Mouse (Mus musculus) neutrophil, adult 83 days (primary cell): Measurements from ENCODE around the gene Gpatch2l. TPM values are rescaled to one million over a fixed set of nuclear protein-coding genes. Genes with fewer than 3 reads are reported as not detected.

Experiments
- total RNA-seq, 2 experiments: library from RNA; stranded (reverse); gene quantifications; one replicate each; pipeline ENCODE4 v1.2.4; 2023

The Gpatch2l gene
- 10 to 100 TPM; 50.2 to 57.3 TPM for total RNA-seq

DNA sequence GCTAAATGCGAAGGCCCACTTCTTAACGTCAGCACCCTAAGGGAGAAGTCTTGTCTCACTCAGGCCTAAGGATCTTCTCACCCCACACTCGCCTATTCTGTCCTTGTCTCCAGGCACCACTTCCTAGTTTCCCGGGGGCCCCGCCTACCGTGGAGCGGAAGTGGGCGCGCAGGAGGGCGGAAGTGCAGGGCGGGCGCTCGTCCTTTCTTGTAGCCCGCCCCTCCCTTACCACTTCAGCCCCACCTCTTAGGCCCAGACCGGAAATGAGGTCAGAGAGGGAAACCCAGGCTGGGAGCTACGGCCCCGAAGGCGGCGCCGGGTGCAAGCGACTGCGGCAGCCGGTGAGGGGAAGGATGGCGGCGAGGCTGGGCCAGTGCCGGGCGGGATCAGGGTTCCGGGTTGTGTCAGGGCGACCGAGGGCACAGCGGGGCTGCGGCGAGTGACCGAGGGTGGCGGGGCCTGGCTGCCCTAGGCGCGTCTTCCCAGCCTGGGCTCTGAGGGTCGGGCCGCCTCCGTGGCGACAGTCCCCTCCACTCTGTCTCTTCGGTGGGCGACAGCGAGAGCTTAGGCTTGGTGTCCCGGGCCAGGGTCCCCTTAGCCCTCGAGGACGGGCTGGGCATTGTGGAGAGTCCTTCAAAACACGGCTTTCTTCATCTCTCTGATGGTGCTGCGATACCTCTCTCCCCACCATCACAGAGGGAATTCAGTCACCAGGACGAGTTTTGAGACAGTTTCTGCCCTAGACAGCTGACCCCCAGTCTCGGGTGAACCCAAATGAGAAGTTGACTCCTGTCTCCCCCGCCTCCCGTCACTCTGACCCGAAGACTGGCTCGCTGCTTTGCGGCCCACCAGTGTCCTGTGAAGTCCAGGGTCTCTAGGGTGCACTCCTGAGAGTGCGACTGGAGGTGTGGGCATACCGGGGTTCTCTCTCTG is at the start of gene Gpatch2l:
Gene Gpatch2l (plus strand): TSS at position 255 of the 933 bp plus-strand sequence.

Other genes with a start within 250 kb of the Gpatch2l start
- gene Tgfb3, start 162.8 kb upstream of the Gpatch2l start, total RNA-seq, result under 1 TPM in 1 of 2 experiments, not detected in 1; 0.11 TPM
- gene Ift43, start 159.3 kb upstream of the Gpatch2l start, total RNA-seq, result under 1 TPM in 1 of 2 experiments, not detected in 1; 0.75 TPM
- gene Esrrb, start 119.3 kb downstream of the Gpatch2l start, total RNA-seq, result not detected